Mouse (Mus musculus) kidney, embryonic 14.5 days (tissue): Measurements from ENCODE around the gene Supt5. TPM values are rescaled to one million over a fixed set of nuclear protein-coding genes. Genes with fewer than 3 reads are reported as not detected.

Experiments used
- ATAC-seq: fragments of 200-750 bp; cut with Nextera tagmentation; 2 replicates; pipeline ENCODE4 v1.8.0; 2017; ENCODE audit warnings: moderate number of reproducible peaks, mild to moderate bottlenecking, moderate TSS enrichment, moderate library complexity; ENCODE audit not compliant: low FRiP score, low TSS enrichment
- H3K27ac ChIP-seq: fragments of 300-500 bp; sonication (generic); 2 replicates; pipeline ENCODE4 v1.5.1; 2014; ENCODE audit warnings: low read depth, mild to moderate bottlenecking, low read length, moderate library complexity, mixed read lengths
- H3K27me3 ChIP-seq: fragments of 300-500 bp; sonication (generic); 2 replicates; pipeline ENCODE4 v1.6.1; 2014; ENCODE audit warnings: mild to moderate bottlenecking, low read length; ENCODE audit not compliant: control insufficient read depth, insufficient read depth
- H3K36me3 ChIP-seq: fragments of 300-500 bp; sonication (generic); 2 replicates; pipeline ENCODE4 v1.6.1; 2014; ENCODE audit warnings: low read length, mixed read lengths; ENCODE audit not compliant: control insufficient read depth, insufficient read depth
- H3K4me1 ChIP-seq: fragments of 300-500 bp; sonication (generic); 2 replicates; pipeline ENCODE4 v1.6.1; 2014; ENCODE audit warnings: low read length, mixed read lengths; ENCODE audit not compliant: control insufficient read depth, insufficient read depth
- H3K4me2 ChIP-seq: fragments of 300-500 bp; sonication (generic); replicated peaks from 2 replicates; pipeline ENCODE4 v1.6.1; 2014; ENCODE audit warnings: low read depth, mild to moderate bottlenecking, low read length
- H3K4me3 ChIP-seq: fragments of 300-500 bp; sonication (generic); 2 replicates; pipeline ENCODE4 v1.5.1; 2014; ENCODE audit warnings: mild to moderate bottlenecking, low read length
- H3K9ac ChIP-seq: fragments of 300-500 bp; sonication (generic); 2 replicates; pipeline ENCODE4 v1.6.1; 2014; ENCODE audit warnings: low read depth, mild to moderate bottlenecking, low read length, moderate library complexity
- H3K9me3 ChIP-seq: fragments of 300-500 bp; sonication (generic); 2 replicates; pipeline ENCODE4 v1.6.1; 2016; ENCODE audit warnings: low read length; ENCODE audit not compliant: control insufficient read depth
- WGBS: fragments of 180-500 bp; shearing (Covaris S2); extraction: QIAGEN DNeasy Blood & Tissue Kit; methylation state at CpG from one replicate; pipeline ENCODE4 v1.1.7; 2014; 5-methylcytosine and 5-hydroxymethylcytosine counted together
- polyA plus RNA-seq: library from polyadenylated mRNA; unstranded; fragments of >200 nt; fragmentation: Nextera tagmentation; extraction: Ambion mirVana; gene quantifications from 2 replicates; pipeline ENCODE4 v1.2.1, GENCODE M21; 2014

Supt5 gene
- polyA plus RNA-seq, 1 experiment from 2014 or later: 84.5 TPM

- H3K9ac ChIP-seq: peak overlapping the region; percentile 38; the same call in 1 of the 2 replicates
- H3K4me2 ChIP-seq: no peak overlapping the region
- H3K27me3 ChIP-seq: no peaks in the 10 kb centered on the region
- H3K9me3 ChIP-seq: no peaks in the 10 kb centered on the region
- WGBS: 19% methylated on average over 5 of the region's 5 CpGs
- peaks cover 17% of the 10 kb centered on the region; the same call in 1 of the 2 replicates for H3K4me1 ChIP-seq
- H3K27ac ChIP-seq: peak overlapping the region; percentile 77; the same call in 1 of the 2 replicates
- H3K36me3 ChIP-seq: peaks cover 58% of the 10 kb centered on the region
- no peak overlapping the region for H3K4me3 ChIP-seq
- ATAC-seq: no peak
Observed at GRCm38 (mm10) chr7:28357984-28358383, 19.4 kb upstream of the Supt5 start.

GRCm38 (mm10) chr7:28356981-28357380, 18.4 kb upstream of the Supt5 start:
- no peaks in the 10 kb centered on the region for H3K9me3 ChIP-seq
- H3K27ac ChIP-seq: peak overlapping the region; percentile 77; the same call in 1 of the 2 replicates
- H3K27me3 ChIP-seq: no peaks in the 10 kb centered on the region
- ATAC-seq: peak; percentile 44
- H3K4me1 ChIP-seq: peaks cover 18% of the 10 kb centered on the region
- 3% methylated on average over 5 of the region's 5 CpGs for WGBS
- H3K4me2 ChIP-seq: no peak overlapping the region
- peak overlapping the region; percentile 18; the same call in 1 of the 2 replicates for H3K9ac ChIP-seq
- peaks cover 57% of the 10 kb centered on the region for H3K36me3 ChIP-seq
- H3K4me3 ChIP-seq: no peak overlapping the region

- H3K36me3 ChIP-seq: peaks cover 45% of the 10 kb centered on the region
Observed at GRCm38 (mm10) chr7:28355221-28355620, 16.7 kb upstream of the Supt5 start.

GRCm38 (mm10) chr7:28354596-28354995, 16.1 kb upstream of the Supt5 start:
- WGBS: 97% methylated on average over 3 of the region's 3 CpGs
- no peak for ATAC-seq
- Histone ChIP-seq H3K9me3 (no peaks in the 10 kb centered on the region), H3K4me3 (no peak overlapping the region), H3K4me1 (peaks cover 31% of the 10 kb centered on the region), H3K27ac (no peak overlapping the region), H3K4me2 (no peak overlapping the region), H3K9ac (no peak overlapping the region), H3K27me3 (no peaks in the 10 kb centered on the region), H3K36me3 (peaks cover 38% of the 10 kb centered on the region)

More at GRCm38 (mm10) chr7:28355221-28355620, 16.7 kb upstream of the Supt5 start:
- H3K4me3 ChIP-seq: no peak overlapping the region
- no peaks in the 10 kb centered on the region for H3K9me3 ChIP-seq
- H3K9ac ChIP-seq: no peak overlapping the region
- 77% methylated on average over 3 of the region's 3 CpGs for WGBS
- no peak overlapping the region for H3K4me2 ChIP-seq
- H3K27me3 ChIP-seq: no peaks in the 10 kb centered on the region
- H3K4me1 ChIP-seq: peaks cover 25% of the 10 kb centered on the region
- H3K27ac ChIP-seq: no peak overlapping the region
- ATAC-seq: no peak

GRCm38 (mm10) chr7:28354113-28354581, 15.6 kb upstream of the Supt5 start:
- no peaks in the 10 kb centered on the region for H3K9me3 ChIP-seq
- H3K36me3 ChIP-seq: peaks cover 34% of the 10 kb centered on the region
- 64% methylated on average over 3 of the region's 3 CpGs for WGBS
- no peak overlapping the region for H3K4me3 ChIP-seq
- no peak overlapping the region for H3K27ac ChIP-seq
- peaks cover 35% of the 10 kb centered on the region for H3K4me1 ChIP-seq
- H3K27me3 ChIP-seq: no peaks in the 10 kb centered on the region
- no peak for ATAC-seq
- no peak overlapping the region for H3K9ac ChIP-seq
- no peak overlapping the region for H3K4me2 ChIP-seq

GRCm38 (mm10) chr7:28353267-28353666, 14.7 kb upstream of the Supt5 start:
- Histone ChIP-seq H3K4me2 (no peak overlapping the region), H3K9me3 (no peaks in the 10 kb centered on the region), H3K4me3 (no peak overlapping the region), H3K36me3 (peaks cover 31% of the 10 kb centered on the region), H3K27ac (no peak overlapping the region), H3K9ac (no peak overlapping the region; the same call in 1 of the 2 replicates), H3K4me1 (peaks cover 33% of the 10 kb centered on the region), H3K27me3 (no peaks in the 10 kb centered on the region)
- 89% methylated on average over 2 of the region's 2 CpGs for whole genome bisulfite sequencing
- ATAC-seq: no peak

GRCm38 (mm10) chr7:28351676-28352191, 13.2 kb upstream of the Supt5 start:
- Histone ChIP-seq H3K4me1 (peaks cover 20% of the 10 kb centered on the region), H3K9ac (peak overlapping the region; percentile 98), H3K36me3 (peaks cover 31% of the 10 kb centered on the region), H3K9me3 (no peaks in the 10 kb centered on the region), H3K27me3 (no peaks in the 10 kb centered on the region), H3K4me3 (peak overlapping the region; percentile 97), H3K4me2 (peak overlapping the region; percentile 77), H3K27ac (no peak overlapping the region)
- ATAC-seq: no peak
- WGBS: 38% methylated on average over 4 of the region's 4 CpGs

- peaks cover 18% of the 10 kb centered on the region for H3K4me1 ChIP-seq
- H3K4me3 ChIP-seq: peak within 1 kb of the TSS; percentile 97
- peaks cover 31% of the 10 kb centered on the region for H3K36me3 ChIP-seq
- peak; percentile 94 for ATAC-seq
- under 1% methylated on average over 46 of the region's 50 CpGs for WGBS
- peak within 1 kb of the TSS; percentile 94 for H3K27ac ChIP-seq
- H3K9ac ChIP-seq: peak within 1 kb of the TSS; percentile 98
- H3K9me3 ChIP-seq: no peaks in the 10 kb centered on the region
- H3K27me3 ChIP-seq: no peaks in the 10 kb centered on the region
- H3K4me2 ChIP-seq: peak within 1 kb of the TSS; percentile 77
Observed at GRCm38 (mm10) chr7:28350155-28350883, 11.8 kb upstream of the Supt5 start, which contains the start of gene Rps16. Gene Rps16, plus strand, starts transcription at chr7:28350652.

- ATAC-seq: no peak
- Histone ChIP-seq H3K4me1 (peaks cover 18% of the 10 kb centered on the region), H3K9me3 (no peaks in the 10 kb centered on the region), H3K9ac (no peak overlapping the region), H3K36me3 (peaks cover 19% of the 10 kb centered on the region), H3K27me3 (no peaks in the 10 kb centered on the region), H3K27ac (no peak overlapping the region), H3K4me3 (no peak overlapping the region), H3K4me2 (no peak overlapping the region)
- WGBS: 88% methylated on average over 7 of the region's 7 CpGs
Observed at GRCm38 (mm10) chr7:28348601-28349000, 10.1 kb upstream of the Supt5 start.
